In the genomic region with DNA sequence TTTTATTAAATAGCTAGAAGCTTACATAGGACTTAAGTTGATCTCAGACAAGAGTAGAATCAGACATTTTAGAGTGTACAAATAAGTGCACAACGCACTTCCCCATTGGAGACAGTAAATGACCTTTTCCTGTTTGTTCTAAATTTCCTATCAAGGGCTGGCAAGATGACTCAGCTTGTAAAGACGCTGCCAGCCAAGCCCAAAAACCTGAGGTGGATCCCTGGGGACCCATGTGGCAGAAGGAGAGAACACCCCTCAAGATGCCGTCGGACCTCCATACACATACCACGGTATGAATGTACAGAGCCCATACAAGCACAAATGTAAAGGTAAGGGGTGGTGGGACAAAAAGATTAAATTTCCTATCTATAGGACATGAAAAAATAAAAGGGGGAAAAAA, we compare ENCODE assay signal across 16 mouse cellular contexts. TPM values are rescaled to one million over a fixed set of nuclear protein-coding genes. Genes with fewer than 3 reads are reported as not detected.
DNase-seq lines count a peak whose midpoint lies in the region; ATAC-seq and TF ChIP-seq lines count a peak whose summit lies in the region.
"Had no signal": no experiment of that assay in that cellular context is flagged by ENCODE, and none has a peak within 500 bp of the region (broad histone marks: within the 10 kb centered on the region; RNA-seq: fewer than 3 reads in every experiment).

No protein-coding gene starts in this region.

- no peak for TF ChIP-seq EP300 in ES-Bruce4 (IDR thresholded peaks at IDR 0.05; ENCODE audit: insufficient read depth, low read depth, low read length)

- 0 out of 2 replicates have a peak overlapping the region, but pooled peaks have one; percentile 5 for H3K27ac ChIP-seq in kidney, embryonic 15.5 days
- H3K27ac ChIP-seq in ES-Bruce4 (ENCODE audit: insufficient read depth, low read length) = peak overlapping the region; percentile 35
- H3K27ac ChIP-seq: heart, embryonic 15.5 days; liver, embryonic 14.5 days; midbrain, embryonic 15.5 days; neural tube, embryonic 15.5 days had no signal

- no peak for TF ChIP-seq POLR2A in ES-Bruce4 (IDR thresholded peaks at IDR 0.05; ENCODE audit: insufficient read depth, low read length)

- 78% methylated on average over 5 of the region's 5 CpGs for WGBS in kidney, embryonic 15.5 days

- no peak for DNase-seq in kidney, adult 18-20 months
- peak; percentile 35 for DNase-seq in adrenal gland, adult 8-10 months
- peak; percentile 53 for DNase-seq in lung, postnatal 36 days
- DNase-seq in gastrocnemius, adult 8-10 months (ENCODE audit: low spot score in 2 of 2) = no peak
- no peak for DNase-seq in embryo, embryonic 9.5 days (ENCODE audit: extremely low spot score)
- DNase-seq: cerebellum, postnatal 14 days; forebrain, postnatal 0 days; thymus, postnatal 4 days had no signal

- no peak overlapping the region for H3K9ac ChIP-seq in kidney, embryonic 15.5 days
- no peak overlapping the region for H3K9ac ChIP-seq in ES-Bruce4 (ENCODE audit: low read depth, poor library complexity, severe bottlenecking)
- H3K9ac ChIP-seq: forebrain, postnatal 0 days; heart, embryonic 15.5 days; liver, embryonic 14.5 days; midbrain, embryonic 15.5 days; neural tube, embryonic 15.5 days had no signal

- H3K36me3 ChIP-seq in kidney, embryonic 15.5 days = no peaks in the 10 kb centered on the region
- no peaks in the 10 kb centered on the region for H3K36me3 ChIP-seq in ES-Bruce4 (ENCODE audit: control insufficient read depth, insufficient read depth, low read length, poor library complexity, severe bottlenecking)
- H3K36me3 ChIP-seq: G1E; heart, embryonic 15.5 days; midbrain, embryonic 15.5 days; neural tube, embryonic 15.5 days had no signal

- no peak for ATAC-seq in kidney, embryonic 15.5 days (replicated peaks; ENCODE audit: low FRiP score)
- ATAC-seq: forebrain, postnatal 0 days; intestine, postnatal 0 days; midbrain, embryonic 15.5 days had no signal

- no peaks in the 10 kb centered on the region for H3K4me1 ChIP-seq in kidney, embryonic 15.5 days
- no peaks in the 10 kb centered on the region for H3K4me1 ChIP-seq in ES-Bruce4 (ENCODE audit: control insufficient read depth, insufficient read depth, low read length)

- no peaks in the 10 kb centered on the region for H3K27me3 ChIP-seq in kidney, embryonic 15.5 days
- no peaks in the 10 kb centered on the region for H3K27me3 ChIP-seq in ES-Bruce4 (ENCODE audit: control insufficient read depth, insufficient read depth, low read length, poor library complexity, severe bottlenecking)
- H3K27me3 ChIP-seq: heart, embryonic 15.5 days; midbrain, embryonic 15.5 days; neural tube, embryonic 15.5 days had no signal

- no peak overlapping the region for H3K4me2 ChIP-seq in kidney, embryonic 15.5 days
- H3K4me2 ChIP-seq: heart, embryonic 15.5 days; midbrain, embryonic 15.5 days; neural tube, embryonic 15.5 days had no signal

- TF ChIP-seq CTCF in ES-Bruce4 (IDR thresholded peaks at IDR 0.05; ENCODE audit: low read depth, low read length) = no peak

- no peaks in the 10 kb centered on the region for H3K9me3 ChIP-seq in kidney, embryonic 15.5 days (replicated peaks)
- peaks cover 4% of the 10 kb centered on the region; the same call in 1 of the 2 replicates for H3K9me3 ChIP-seq in ES-Bruce4 (replicated peaks; ENCODE audit: control insufficient read depth, insufficient read depth, low read length, poor library complexity, severe bottlenecking)
- H3K9me3 ChIP-seq: G1E; heart, embryonic 15.5 days; midbrain, embryonic 15.5 days; neural tube, embryonic 15.5 days had no signal

- H3K4me3 ChIP-seq in kidney, embryonic 15.5 days (replicated peaks) = no peak overlapping the region
- H3K4me3 ChIP-seq in ES-Bruce4 (ENCODE audit: low read depth, low read length) = no peak overlapping the region
- H3K4me3 ChIP-seq: heart, embryonic 15.5 days; midbrain, embryonic 15.5 days; neural tube, embryonic 15.5 days had no signal

RNA-seq across cellular contexts. Expression of gene Rab31, which starts 35.4 kb away (rescaled TPM):
- polyA plus RNA-seq in kidney, embryonic 15.5 days (2015; fragmentation: Nextera tagmentation; extraction: Ambion mirVana) = 32.9 and 33.6 TPM in 2 replicates
- 18.7 and 19.4 TPM in 2 replicates for polyA plus RNA-seq in ES-Bruce4 (2011; ENCODE audit: insufficient read depth, insufficient read length, low read depth, missing spikeins)
- total RNA-seq in adrenal gland, adult 8-10 months (2022) = 10 to 100 TPM; 42.4 to 60.1 (median 50.4) TPM
- 1 to 10 TPM; 2.6 to 5.5 (median 3.6) TPM for total RNA-seq in gastrocnemius, adult 8-10 months (2022)

RNA-seq across cellular contexts. Expression of gene Ppp4r1, which starts 45.2 kb away (rescaled TPM):
- polyA plus RNA-seq in kidney, embryonic 15.5 days (2015; fragmentation: Nextera tagmentation; extraction: Ambion mirVana) = 42.3 and 44.6 TPM in 2 replicates
- polyA plus RNA-seq in ES-Bruce4 (2011; ENCODE audit: insufficient read depth, insufficient read length, low read depth, missing spikeins) = 48.4 and 56.7 TPM in 2 replicates
- total RNA-seq in adrenal gland, adult 8-10 months (2022) = 10 to 100 TPM; 61.5 to 75.7 (median 67.7) TPM
- 10 to 100 TPM; 19.7 to 25.4 (median 22.0) TPM for total RNA-seq in gastrocnemius, adult 8-10 months (2022)

Comparison
In these comparisons a context has a peak if more than half of its experiments do, and no peak if none do; other contexts are left out.
1. DNase-seq: peak in adrenal gland, adult 8-10 months (single experiment) and lung, postnatal 36 days (single experiment); none in kidney, adult 18-20 months (single experiment), gastrocnemius, adult 8-10 months (0 of 2) and embryo, embryonic 9.5 days (single experiment).
2. RNA of gene Rab31, which starts 35.4 kb away (total RNA-seq): 42.4 to 60.1 TPM in adrenal gland, adult 8-10 months; 2.6 to 5.5 TPM in gastrocnemius, adult 8-10 months; every median in the first group is over 4 times any median in the second.